Mouse (Mus musculus) kidney, adult 2 months (tissue): Measurements from ENCODE around the gene Piwil4.

Source experiments
- CTCF ChIP-seq: fragments of 200-500 bp; conservative IDR thresholded peaks from 2 replicates; pipeline ENCODE4 v1.5.1; 2011; ENCODE audit warnings: low read depth, mild to moderate bottlenecking, control low read depth, low read length, moderate library complexity, mixed read lengths; ENCODE audit not compliant: insufficient read depth, insufficient read length
- POLR2A ChIP-seq: fragments of 200-500 bp; IDR thresholded peaks from one replicate; pipeline ENCODE4 v1.6.1; 2011; ENCODE audit warnings: low read depth, low read length, control low read depth

- TF ChIP-seq CTCF = no peak
- TF ChIP-seq POLR2A = no peak
Measured at GRCm38 (mm10) chr9:14724755-14725420, 15.6 kb downstream of the Piwil4 start.
